In the genomic region with DNA sequence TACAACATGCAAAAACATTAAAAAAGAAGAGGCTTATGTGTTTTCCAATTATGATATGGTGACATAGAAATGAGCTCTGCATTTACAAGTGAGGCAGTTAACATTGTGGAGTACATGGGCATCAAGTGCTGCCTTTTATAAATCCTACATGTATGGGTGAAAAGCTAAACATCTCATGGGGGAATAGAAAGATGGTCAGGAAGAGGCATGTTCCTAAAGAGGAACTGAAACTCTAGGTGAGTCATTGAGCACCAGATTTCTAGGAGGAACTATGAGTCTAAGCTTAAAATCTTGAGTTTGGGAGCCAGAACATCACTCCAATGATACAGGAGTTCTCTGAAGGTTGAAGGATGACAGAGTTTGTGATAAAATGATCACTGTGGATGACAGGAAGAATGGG, we compare ENCODE assay signal across 28 mouse cellular contexts.
"Had no signal": no experiment of that assay in that cellular context is flagged by ENCODE, and none has a peak within 500 bp of the region (broad histone marks: within the 10 kb centered on the region; RNA-seq: fewer than 3 reads in every experiment).

No protein-coding gene starts in this region.

- H3K27me3 ChIP-seq: embryonic facial prominence, embryonic 12.5 days; embryonic facial prominence, embryonic 13.5 days; embryonic facial prominence, embryonic 15.5 days; forebrain, embryonic 12.5 days; forebrain, embryonic 13.5 days; forebrain, embryonic 15.5 days had no signal

- H3K36me3 ChIP-seq: embryonic facial prominence, embryonic 10.5 days; embryonic facial prominence, embryonic 12.5 days; embryonic facial prominence, embryonic 13.5 days; embryonic facial prominence, embryonic 15.5 days; forebrain, embryonic 10.5 days; forebrain, embryonic 12.5 days; forebrain, embryonic 15.5 days; heart, embryonic 10.5 days had no signal

- H3K4me1 ChIP-seq: embryonic facial prominence, embryonic 10.5 days; embryonic facial prominence, embryonic 12.5 days; embryonic facial prominence, embryonic 13.5 days; embryonic facial prominence, embryonic 15.5 days; forebrain, embryonic 10.5 days; forebrain, embryonic 12.5 days; forebrain, embryonic 13.5 days; forebrain, embryonic 15.5 days; heart, embryonic 10.5 days had no signal

- ATAC-seq: forebrain, embryonic 13.5 days; forebrain, embryonic 14.5 days; forebrain, embryonic 15.5 days; forebrain, embryonic 16.5 days; forebrain, postnatal 0 days had no signal

- H3K9me3 ChIP-seq: embryonic facial prominence, embryonic 10.5 days; embryonic facial prominence, embryonic 12.5 days; embryonic facial prominence, embryonic 13.5 days; embryonic facial prominence, embryonic 15.5 days; forebrain, embryonic 10.5 days; forebrain, embryonic 12.5 days; forebrain, embryonic 13.5 days; forebrain, embryonic 15.5 days; heart, embryonic 10.5 days had no signal

- H3K4me3 ChIP-seq: embryonic facial prominence, embryonic 10.5 days; embryonic facial prominence, embryonic 12.5 days; embryonic facial prominence, embryonic 13.5 days; embryonic facial prominence, embryonic 15.5 days; erythroblast, embryonic 14.5 days; forebrain, embryonic 10.5 days; forebrain, embryonic 12.5 days; forebrain, embryonic 13.5 days; forebrain, embryonic 15.5 days; gastrocnemius, adult 2 months; heart, adult 2 months; heart, embryonic 10.5 days had no signal

- H3K4me2 ChIP-seq: embryonic facial prominence, embryonic 12.5 days; embryonic facial prominence, embryonic 13.5 days; embryonic facial prominence, embryonic 15.5 days; forebrain, embryonic 12.5 days; forebrain, embryonic 13.5 days; forebrain, embryonic 15.5 days; heart, embryonic 11.5 days had no signal

- DNase-seq: cerebellum, adult 9-11 months; cerebellum, postnatal 10 days; cerebellum, postnatal 14 days; cerebellum, postnatal 25 days; cerebellum, postnatal 36 days; embryo, embryonic 11 days; forebrain, postnatal 0 days; gastrocnemius, adult 2 months; gastrocnemius, postnatal 10 days; gastrocnemius, postnatal 14 days; gastrocnemius, postnatal 25 days; gastrocnemius, postnatal 36 days; heart, adult 11 months; heart, adult 18-20 months; heart, adult 2 months had no signal

- H3K27ac ChIP-seq: embryonic facial prominence, embryonic 10.5 days; embryonic facial prominence, embryonic 12.5 days; embryonic facial prominence, embryonic 13.5 days; embryonic facial prominence, embryonic 15.5 days; forebrain, embryonic 10.5 days; forebrain, embryonic 12.5 days; forebrain, embryonic 13.5 days; forebrain, embryonic 15.5 days; gastrocnemius, adult 2 months; heart, adult 2 months; heart, embryonic 10.5 days had no signal

- H3K9ac ChIP-seq: embryonic facial prominence, embryonic 12.5 days; embryonic facial prominence, embryonic 13.5 days; embryonic facial prominence, embryonic 15.5 days; forebrain, embryonic 12.5 days; forebrain, embryonic 13.5 days; forebrain, embryonic 15.5 days; forebrain, postnatal 0 days had no signal
